Mouse (Mus musculus): ENCODE measurements around the gene Odr4.

DNA sequence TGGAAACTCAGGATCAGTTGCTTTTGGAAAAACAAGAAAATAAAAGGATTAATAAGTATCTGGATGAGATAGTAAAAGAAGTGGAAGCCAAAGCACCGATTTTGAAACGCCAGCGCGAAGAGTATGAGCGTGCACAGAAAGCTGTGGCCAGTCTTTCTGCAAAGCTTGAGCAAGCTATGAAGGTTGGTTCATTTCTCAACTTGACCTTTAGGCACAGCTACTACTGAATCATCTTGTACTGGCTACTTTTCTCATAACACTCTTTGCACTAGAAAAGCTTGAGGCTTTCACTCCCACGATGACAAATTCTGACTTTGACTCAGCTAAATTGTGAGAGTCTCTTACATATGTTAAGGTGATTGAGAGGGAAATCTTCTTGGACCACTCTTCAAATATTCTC, 17.1 kb upstream of the Odr4 start:
- no peak for TF ChIP-seq CTCF (IDR thresholded peaks at IDR 0.05; ENCODE audit: low read depth)
- TF ChIP-seq EP300 (optimal IDR thresholded peaks at IDR 0.05): no peak

All from stomach, postnatal 0 days (tissue).